In genomic region chr2:132575256-132575655, GRCm38 (mm10) we compare ENCODE assay signal across 9 mouse cellular contexts. TPM values are rescaled to one million over a fixed set of nuclear protein-coding genes. Genes with fewer than 3 reads are reported as not detected.
DNase-seq lines count a peak whose midpoint lies in the region; ATAC-seq and TF ChIP-seq lines count a peak whose summit lies in the region.
"Had no signal": no experiment of that assay in that cellular context is flagged by ENCODE, and none has a peak within 500 bp of the region (broad histone marks: within the 10 kb centered on the region; RNA-seq: fewer than 3 reads in every experiment).

No protein-coding gene starts in this region.

- H3K4me3 ChIP-seq in heart, embryonic 13.5 days: peak overlapping the region; percentile 92
- no peak overlapping the region for H3K4me3 ChIP-seq in stomach, embryonic 14.5 days (ENCODE audit: low read depth, low read length)
- no peak overlapping the region for H3K4me3 ChIP-seq in stomach, postnatal 0 days (ENCODE audit: low read depth, low read length)
- peak overlapping the region; percentile 85 for H3K4me3 ChIP-seq in liver, embryonic 12.5 days

- ATAC-seq in heart, embryonic 13.5 days (ENCODE audit: extremely low read depth, insufficient number of reproducible peaks, low FRiP score, low TSS enrichment): no peak
- ATAC-seq in stomach, embryonic 14.5 days (ENCODE audit: insufficient number of reproducible peaks, insufficient read depth, low FRiP score, low read depth): no peak
- no peak for ATAC-seq in stomach, postnatal 0 days (ENCODE audit: low FRiP score, low TSS enrichment)
- no peak for ATAC-seq in liver, embryonic 12.5 days

- TF ChIP-seq EP300 in stomach, postnatal 0 days (optimal IDR thresholded peaks at IDR 0.05): no peak

- peak overlapping the region; percentile 84 for H3K4me2 ChIP-seq in heart, embryonic 13.5 days
- 0 out of 2 replicates have a peak overlapping the region, but pooled peaks have one; percentile 12 for H3K4me2 ChIP-seq in stomach, embryonic 14.5 days (replicated peaks; ENCODE audit: low read depth, low read length)
- H3K4me2 ChIP-seq in stomach, postnatal 0 days (replicated peaks; ENCODE audit: low read depth): no peak overlapping the region
- H3K4me2 ChIP-seq in liver, embryonic 12.5 days: peak overlapping the region; percentile 69

- H3K27me3 ChIP-seq in heart, embryonic 13.5 days (replicated peaks): no peaks in the 10 kb centered on the region
- no peaks in the 10 kb centered on the region for H3K27me3 ChIP-seq in stomach, embryonic 14.5 days (ENCODE audit: control insufficient read depth, insufficient read depth, low read length)
- no peaks in the 10 kb centered on the region for H3K27me3 ChIP-seq in stomach, postnatal 0 days (ENCODE audit: control insufficient read depth, insufficient read depth, low read length)
- no peaks in the 10 kb centered on the region for H3K27me3 ChIP-seq in liver, embryonic 12.5 days (replicated peaks)

- DNase-seq in heart, adult 8-10 months (ENCODE audit: low spot score): no peak
- no peak for DNase-seq in stomach, postnatal 0 days (ENCODE audit: low spot score)
- no peak for DNase-seq in thymus, postnatal 0 days (ENCODE audit: low spot score)
- no peak for DNase-seq in adrenal gland, postnatal 25 days
- no peak for DNase-seq in B cell, adult 2 months

- H3K27ac ChIP-seq in heart, embryonic 13.5 days (replicated peaks): peak overlapping the region; percentile 60
- no peak overlapping the region for H3K27ac ChIP-seq in stomach, embryonic 14.5 days (ENCODE audit: low read length)
- no peak overlapping the region for H3K27ac ChIP-seq in stomach, postnatal 0 days (replicated peaks)
- peak overlapping the region; percentile 83 for H3K27ac ChIP-seq in liver, embryonic 12.5 days

- no peaks in the 10 kb centered on the region for H3K9me3 ChIP-seq in heart, embryonic 13.5 days
- no peaks in the 10 kb centered on the region for H3K9me3 ChIP-seq in stomach, embryonic 14.5 days (ENCODE audit: control insufficient read depth, low read depth, low read length)
- H3K9me3 ChIP-seq in stomach, postnatal 0 days (ENCODE audit: control insufficient read depth, low read length): no peaks in the 10 kb centered on the region
- no peaks in the 10 kb centered on the region for H3K9me3 ChIP-seq in liver, embryonic 12.5 days (replicated peaks)
- H3K9me3 ChIP-seq: G1E had no signal

- peaks cover 24% of the 10 kb centered on the region for H3K4me1 ChIP-seq in heart, embryonic 13.5 days
- H3K4me1 ChIP-seq in stomach, embryonic 14.5 days (ENCODE audit: control insufficient read depth, insufficient read depth, low read length): peaks cover 16% of the 10 kb centered on the region; the same call in 1 of the 2 replicates
- no peaks in the 10 kb centered on the region for H3K4me1 ChIP-seq in stomach, postnatal 0 days (replicated peaks; ENCODE audit: control insufficient read depth, insufficient read depth)
- H3K4me1 ChIP-seq in liver, embryonic 12.5 days: peaks cover 51% of the 10 kb centered on the region

- peaks cover 17% of the 10 kb centered on the region for H3K36me3 ChIP-seq in heart, embryonic 13.5 days
- H3K36me3 ChIP-seq in stomach, embryonic 14.5 days (ENCODE audit: control insufficient read depth, insufficient read depth, low read length): peaks cover 8% of the 10 kb centered on the region; the same call in 1 of the 2 replicates
- H3K36me3 ChIP-seq in stomach, postnatal 0 days (ENCODE audit: control insufficient read depth, insufficient read depth, low read length): no peaks in the 10 kb centered on the region
- H3K36me3 ChIP-seq in liver, embryonic 12.5 days: peaks cover 21% of the 10 kb centered on the region

- WGBS in heart, embryonic 13.5 days: 66% methylated on average over 3 of the region's 3 CpGs
- 40% methylated on average over 3 of the region's 3 CpGs for WGBS in stomach, embryonic 14.5 days
- 38% methylated on average over 3 of the region's 3 CpGs for WGBS in stomach, postnatal 0 days
- WGBS in liver, embryonic 12.5 days (ENCODE audit: insufficient replicate concordance): 55% methylated on average over 3 of the region's 3 CpGs

- peak overlapping the region; percentile 97 for H3K9ac ChIP-seq in heart, embryonic 13.5 days
- H3K9ac ChIP-seq in stomach, embryonic 14.5 days (replicated peaks; ENCODE audit: low read depth, low read length): no peak overlapping the region
- H3K9ac ChIP-seq in stomach, postnatal 0 days (ENCODE audit: low read length): no peak overlapping the region
- peak overlapping the region; percentile 99 for H3K9ac ChIP-seq in liver, embryonic 12.5 days

- TF ChIP-seq CTCF in stomach, postnatal 0 days (IDR thresholded peaks at IDR 0.05; ENCODE audit: low read depth): no peak

RNA-seq across cellular contexts. Expression of gene Gpcpd1, which starts 12.3 kb away (rescaled TPM):
- 31.6 and 31.7 TPM in 2 replicates for polyA plus RNA-seq in heart, embryonic 13.5 days (2015; fragmentation: Nextera tagmentation; extraction: Ambion mirVana)
- total RNA-seq in heart, adult 8-10 months (2022): 100 to 1,000 TPM; 161 to 308 (median 228) TPM
- 41.3 and 47.4 TPM in 2 replicates for polyA plus RNA-seq in stomach, embryonic 14.5 days (2014; fragmentation: Nextera tagmentation; extraction: Ambion mirVana)
- 29.7 and 29.9 TPM in 2 replicates for polyA plus RNA-seq in stomach, postnatal 0 days (2015; fragmentation: Nextera tagmentation; extraction: Ambion mirVana)
- 50.6 and 56.2 TPM in 2 replicates for polyA plus RNA-seq in liver, embryonic 12.5 days (2016; fragmentation: Nextera tagmentation; extraction: Ambion mirVana)
- 48.1 and 52.3 TPM in 2 replicates for polyA plus RNA-seq in thymus, postnatal 0 days (2015; fragmentation: Nextera tagmentation; extraction: Ambion mirVana)
- total RNA-seq in adrenal gland, postnatal 25 days (2021): 40.1 and 57.3 TPM in 2 replicates

Comparison
In these comparisons a context has a peak if more than half of its experiments do, and no peak if none do; other contexts are left out.
1. H3K27ac ChIP-seq: peak in heart, embryonic 13.5 days (single experiment) and liver, embryonic 12.5 days (single experiment); none in stomach, embryonic 14.5 days (single experiment) and stomach, postnatal 0 days (single experiment).
2. H3K4me3 ChIP-seq: peak in heart, embryonic 13.5 days (single experiment) and liver, embryonic 12.5 days (single experiment); none in stomach, embryonic 14.5 days (single experiment) and stomach, postnatal 0 days (single experiment).
3. H3K9ac ChIP-seq: peak in heart, embryonic 13.5 days (single experiment) and liver, embryonic 12.5 days (single experiment); none in stomach, embryonic 14.5 days (single experiment) and stomach, postnatal 0 days (single experiment).